Mouse (Mus musculus) cerebellum, postnatal 14 days (tissue): Measurements from ENCODE around the gene Cpt1b.

ENCODE experiments used
- DNase-seq, 2 experiments: peaks; one replicate each; pipeline ENCODE4 v3.0.0; 2021; ENCODE audit warnings: mixed read lengths in 2 of 2

The Cpt1b gene

DNA sequence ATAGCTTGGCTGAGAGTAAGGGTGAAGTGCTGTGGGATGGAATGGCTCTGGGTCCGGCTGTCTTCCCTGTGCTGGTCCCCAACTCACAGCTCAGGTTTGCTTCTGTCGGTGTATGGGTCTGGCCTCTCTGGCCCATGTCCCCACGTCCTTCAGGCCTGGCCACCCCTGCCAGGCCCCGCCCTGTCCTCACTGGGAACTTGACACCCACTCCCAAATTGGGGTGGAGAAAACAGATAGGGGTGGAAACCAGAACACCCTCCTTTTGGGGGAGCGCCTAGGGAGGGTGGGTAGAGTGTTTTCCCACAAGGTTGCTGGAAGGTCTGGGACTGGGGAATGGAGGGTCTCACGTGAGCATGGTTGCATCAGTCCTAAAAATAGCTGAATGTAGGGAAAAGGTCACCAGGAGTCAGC, at the start of gene Cpt1b:
Gene Cpt1b, minus strand, starts transcription at position 153 of the 411 bp plus-strand sequence.
- no peak for DNase-seq

DNA sequence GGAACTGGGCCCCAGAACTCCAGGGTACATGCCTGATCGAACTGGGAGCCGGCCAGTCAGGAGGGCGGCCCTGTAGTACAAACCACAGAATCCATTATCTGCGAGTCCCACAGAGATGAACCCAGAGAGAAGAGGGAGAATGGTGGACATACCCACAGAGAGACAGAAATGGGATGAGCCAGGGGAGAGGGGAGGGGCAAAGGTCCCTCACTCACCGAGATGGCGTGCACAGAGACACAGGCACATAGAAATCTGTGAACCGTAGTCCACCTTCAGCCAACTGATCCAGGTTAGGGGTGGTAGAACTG, 49.6 kb upstream of the Cpt1b start:
- DNase-seq, result no peak

DNA sequence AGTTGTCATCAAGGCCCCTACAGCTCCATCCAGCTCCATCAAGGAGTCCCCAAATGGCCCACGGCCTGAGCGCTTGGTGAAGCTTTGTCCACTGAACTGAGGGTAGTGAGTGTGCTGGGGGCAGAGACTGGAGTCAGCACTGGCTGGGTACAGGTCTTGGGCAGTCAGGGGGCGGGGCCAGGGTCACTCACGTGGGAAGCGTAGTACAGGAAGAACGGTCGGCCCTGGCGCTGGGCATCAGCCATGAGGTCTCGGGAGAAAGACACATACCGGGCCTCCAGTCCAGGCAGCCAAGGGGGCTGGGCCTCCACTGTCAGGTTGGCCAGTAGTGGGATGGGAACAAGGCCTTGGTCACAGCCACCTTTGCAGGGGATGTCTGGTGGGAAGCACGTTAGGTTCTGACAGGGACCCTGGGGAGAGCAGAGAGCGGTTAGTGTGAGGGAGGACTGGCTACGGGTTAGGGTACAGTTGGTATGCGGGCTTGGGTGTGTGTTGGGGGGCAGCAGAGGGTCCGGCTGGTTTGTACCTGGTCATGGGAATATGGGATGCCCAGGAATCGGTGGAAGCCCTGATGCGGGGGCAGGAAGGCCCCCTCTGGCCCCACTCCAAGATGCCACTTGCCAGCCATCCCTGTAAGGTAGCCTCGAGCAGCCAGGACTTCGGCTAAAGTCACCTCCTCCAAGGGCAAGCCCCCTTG, 49.1 kb upstream of the Cpt1b start:
- DNase-seq, result no peak

DNA sequence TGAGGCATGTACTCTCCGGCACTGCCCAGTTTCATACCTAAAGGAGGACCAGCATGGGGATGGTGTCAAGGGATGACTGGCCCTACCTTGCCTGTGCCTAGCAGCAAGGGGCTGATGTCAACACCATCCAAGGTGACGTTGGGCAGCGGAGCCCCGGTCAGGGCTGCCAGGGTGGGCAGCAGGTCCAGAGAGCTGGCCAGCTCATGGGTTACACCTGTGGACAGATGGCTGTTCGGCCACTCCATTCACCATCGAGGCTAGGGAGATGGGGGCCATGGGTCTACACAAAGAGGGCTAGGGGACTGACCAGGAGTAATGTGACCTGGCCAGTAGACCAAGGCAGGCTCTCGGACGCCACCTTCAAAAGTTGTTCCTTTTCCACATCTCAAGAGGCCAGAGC, 48.3 kb upstream of the Cpt1b start:
- no peak for DNase-seq

DNA sequence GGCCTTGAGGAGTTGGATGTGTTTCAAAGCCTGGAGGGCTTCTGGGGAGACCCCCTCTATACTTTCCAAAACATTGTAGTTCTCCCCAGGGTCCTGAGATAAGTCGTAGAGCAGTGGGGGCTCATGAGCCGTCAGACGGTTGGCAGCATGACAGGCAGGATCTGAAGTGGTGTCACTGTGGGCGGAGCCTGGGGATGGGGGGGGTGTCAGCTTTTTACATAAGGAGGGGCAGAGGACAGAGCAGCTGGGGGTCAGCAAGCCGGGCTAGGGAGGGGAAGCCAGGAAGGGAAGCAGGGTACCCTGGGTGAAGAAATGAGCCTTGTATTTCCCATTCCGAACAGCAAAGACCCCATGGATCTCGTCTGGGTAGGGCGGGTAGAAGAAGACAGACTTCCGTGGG, 47.7 kb upstream of the Cpt1b start:
- DNase-seq, result no peak

DNA sequence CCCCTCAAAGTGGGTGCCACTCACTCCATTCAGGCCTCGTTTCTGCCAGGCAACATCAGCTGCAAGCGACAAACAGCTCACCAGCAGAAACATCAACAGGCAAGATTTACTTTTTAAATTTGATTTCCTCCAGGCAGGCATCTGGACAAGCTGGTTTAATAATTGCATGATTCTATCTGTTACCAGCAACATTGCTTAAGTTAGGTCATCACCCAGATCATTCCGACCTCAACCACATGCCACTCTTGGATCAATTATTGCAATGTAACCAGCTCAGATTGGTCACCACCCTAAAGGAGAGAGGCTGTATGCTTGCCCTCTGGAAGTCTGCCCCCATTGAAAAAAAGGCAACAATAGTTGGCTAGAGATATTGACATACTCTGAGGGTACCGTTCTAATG, 45.8 kb upstream of the Cpt1b start:
- DNase-seq, result no peak

DNA sequence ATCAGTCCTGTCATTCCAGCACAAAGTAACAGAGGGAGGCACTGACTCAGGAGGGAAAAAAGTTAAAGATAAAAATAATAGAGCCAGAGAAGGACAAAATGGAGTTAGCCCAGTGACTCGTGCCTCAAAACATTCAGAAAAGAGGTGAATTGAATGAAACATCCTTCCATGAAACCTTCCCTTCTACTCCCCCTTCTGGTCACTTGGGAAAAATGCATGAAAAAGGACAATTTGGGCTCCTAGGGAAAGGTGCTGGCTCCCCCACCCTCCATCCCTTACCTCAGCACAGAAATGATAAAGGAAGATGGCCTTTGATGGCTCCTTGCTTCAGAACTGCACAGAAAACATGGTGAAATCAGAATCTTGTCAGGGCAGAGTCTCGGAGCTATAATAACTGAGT, 42.9 kb upstream of the Cpt1b start:
- DNase-seq, result peak; percentile 56 to 58

DNA sequence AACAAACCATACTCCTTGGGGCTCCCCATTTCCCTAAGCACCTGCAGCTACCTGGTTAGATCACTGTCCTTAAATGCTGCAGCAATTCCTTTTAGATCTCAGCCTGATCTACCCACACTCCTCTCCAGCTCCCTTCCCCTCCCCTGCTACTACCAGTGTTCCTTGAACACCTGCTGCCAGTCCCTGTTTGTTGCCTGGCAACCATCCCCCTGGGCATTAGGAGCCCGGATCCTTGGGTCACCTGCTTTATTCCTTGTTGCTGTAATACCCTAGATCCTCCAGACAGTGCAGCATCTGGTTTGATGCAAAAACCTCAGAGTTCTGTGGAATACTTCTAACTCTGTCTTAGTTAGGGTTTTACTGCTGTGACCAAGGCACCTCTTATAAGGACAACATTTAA, 39.4 kb upstream of the Cpt1b start:
- DNase-seq, result peak in 1 of 2 experiments; percentile 58

DNA sequence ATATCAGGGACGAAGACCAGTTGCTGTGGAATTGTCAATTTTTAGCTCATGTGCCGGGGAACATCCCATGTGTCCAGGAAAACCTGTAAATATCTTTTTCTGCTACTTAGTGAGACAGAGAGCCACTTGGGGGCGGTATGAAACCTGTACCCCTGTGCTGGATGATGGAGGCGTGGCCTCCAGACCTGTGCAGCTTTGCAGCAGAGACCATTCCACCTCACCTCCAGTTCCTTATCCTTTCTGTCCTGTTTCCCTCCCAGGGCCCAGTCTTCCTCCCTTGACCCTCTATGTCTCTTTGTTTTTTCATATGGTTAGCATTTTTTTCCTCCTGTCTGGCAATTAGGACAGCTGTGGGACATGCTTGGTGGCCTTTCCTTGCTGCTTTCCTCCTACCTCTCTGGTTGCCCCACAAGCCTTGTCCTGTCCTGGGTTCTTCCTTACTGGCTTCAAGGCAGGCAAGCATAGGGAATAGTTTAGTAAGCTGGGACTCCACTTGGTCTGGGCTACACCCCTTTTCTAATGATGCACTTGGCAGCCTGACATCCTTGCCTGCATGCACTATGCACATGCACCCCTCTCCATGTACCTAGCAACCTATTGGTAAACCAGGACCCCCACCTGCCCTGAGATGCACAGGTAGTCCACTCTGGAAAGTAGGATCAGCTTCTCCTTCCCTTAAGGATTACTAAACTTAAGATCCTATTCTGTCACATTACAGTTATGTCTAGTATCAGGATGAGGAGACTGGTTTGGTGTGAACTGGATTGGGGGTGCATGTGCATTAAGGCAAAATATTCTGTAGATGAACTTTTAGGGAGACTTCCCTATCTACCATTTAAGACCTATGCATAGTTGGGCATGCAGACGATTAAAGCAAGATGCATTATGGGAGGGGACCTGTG, 37.9 kb upstream of the Cpt1b start:
- no peak for DNase-seq

DNA sequence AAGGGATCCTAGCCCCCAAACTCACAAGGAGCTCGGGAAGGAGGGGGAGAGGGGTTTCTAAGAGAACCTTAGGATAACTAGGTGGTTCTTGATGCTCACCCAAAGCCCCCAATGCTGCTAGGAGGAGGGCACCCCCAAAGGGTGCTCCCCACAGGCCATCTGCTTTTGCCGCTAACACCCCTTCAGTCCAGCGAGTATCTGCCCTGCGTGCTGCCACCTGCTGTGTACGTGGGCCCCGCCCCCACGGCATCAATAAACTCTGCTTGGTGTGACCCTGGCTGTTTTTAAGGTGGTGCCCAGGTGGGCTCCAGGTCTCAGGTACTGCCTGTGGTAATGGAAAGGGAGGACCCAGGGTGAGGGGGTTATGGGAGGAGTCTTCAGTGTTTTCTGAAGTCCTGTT, 36.5 kb upstream of the Cpt1b start:
- DNase-seq, result no peak

DNA sequence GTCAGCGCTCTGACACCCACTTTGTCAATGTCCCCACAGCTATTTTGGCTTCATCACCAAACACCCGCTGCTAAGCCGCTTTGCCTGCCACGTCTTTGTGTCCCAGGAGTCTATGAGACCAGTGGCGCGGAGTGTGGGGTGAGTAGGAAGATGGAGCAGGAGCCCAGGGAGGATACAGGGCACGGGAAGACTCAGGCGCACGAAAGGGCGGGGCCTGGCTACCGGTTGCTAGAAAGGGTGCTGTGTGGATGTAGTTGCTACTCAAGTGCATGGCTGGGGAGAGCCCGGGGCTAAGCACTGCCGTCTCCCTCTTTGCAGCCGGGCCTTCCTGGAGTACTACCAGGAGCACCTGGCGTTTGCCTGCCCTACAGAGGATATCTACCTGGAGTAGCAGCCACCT, 35.7 kb upstream of the Cpt1b start:
- DNase-seq, result no peak

DNA sequence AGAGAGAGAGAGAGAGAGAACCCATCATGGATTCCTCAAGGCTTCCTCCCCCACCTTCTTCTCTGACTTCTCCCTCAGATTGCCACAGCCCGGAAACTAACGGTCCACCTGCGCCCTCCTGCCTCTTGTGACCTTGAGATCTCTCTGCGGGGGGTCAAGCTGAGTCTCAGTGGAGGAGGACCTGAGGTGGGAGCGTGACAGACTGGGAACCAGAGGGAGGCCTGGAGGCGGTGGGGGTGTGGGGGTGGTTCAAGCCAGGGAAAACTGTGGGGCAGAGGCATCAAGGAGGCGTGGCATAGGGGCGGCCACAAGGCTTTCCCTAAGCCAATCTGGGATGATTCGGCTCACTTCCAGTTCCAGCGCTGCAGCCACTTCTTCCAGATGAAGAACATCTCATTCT, 34.6 kb upstream of the Cpt1b start:
- DNase-seq, result no peak

DNA sequence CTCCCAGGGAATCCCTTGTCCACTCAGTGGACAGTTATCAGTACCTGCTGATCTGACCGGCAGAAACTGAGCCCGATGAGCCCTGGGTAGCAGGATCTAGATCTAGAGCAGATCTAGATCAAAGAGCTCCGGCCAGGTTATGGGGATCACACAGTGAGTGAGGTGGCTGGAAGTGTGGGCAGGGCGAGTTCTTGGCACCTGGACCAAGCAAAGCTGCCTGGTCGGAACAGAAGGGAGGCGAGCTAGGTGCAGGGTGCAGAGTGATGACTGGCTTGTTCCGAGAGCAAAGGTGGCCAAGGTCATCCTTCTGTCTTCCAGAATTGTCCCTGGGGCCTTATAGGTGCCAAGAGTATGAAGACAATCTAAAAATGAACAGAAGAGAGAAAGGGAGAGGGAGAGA, 34.2 kb upstream of the Cpt1b start:
- no peak for DNase-seq

DNA sequence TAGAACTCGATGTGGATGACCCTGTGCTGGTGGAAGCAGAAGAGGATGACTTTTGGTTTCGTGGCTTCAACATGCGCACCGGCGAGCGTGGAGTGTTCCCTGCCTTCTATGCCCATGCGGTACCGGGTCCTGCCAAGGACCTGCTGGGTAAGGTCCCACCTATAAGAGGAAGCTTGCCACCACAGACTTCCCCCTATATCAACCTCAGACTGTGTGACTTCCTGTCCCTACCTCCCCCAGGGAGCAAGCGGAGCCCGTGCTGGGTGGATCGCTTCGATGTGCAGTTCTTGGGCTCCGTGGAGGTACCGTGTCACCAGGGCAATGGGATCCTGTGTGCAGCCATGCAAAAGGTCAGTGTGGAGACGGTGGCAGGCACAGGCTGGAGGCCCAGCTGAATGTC, 33.3 kb upstream of the Cpt1b start:
- no peak for DNase-seq

DNA sequence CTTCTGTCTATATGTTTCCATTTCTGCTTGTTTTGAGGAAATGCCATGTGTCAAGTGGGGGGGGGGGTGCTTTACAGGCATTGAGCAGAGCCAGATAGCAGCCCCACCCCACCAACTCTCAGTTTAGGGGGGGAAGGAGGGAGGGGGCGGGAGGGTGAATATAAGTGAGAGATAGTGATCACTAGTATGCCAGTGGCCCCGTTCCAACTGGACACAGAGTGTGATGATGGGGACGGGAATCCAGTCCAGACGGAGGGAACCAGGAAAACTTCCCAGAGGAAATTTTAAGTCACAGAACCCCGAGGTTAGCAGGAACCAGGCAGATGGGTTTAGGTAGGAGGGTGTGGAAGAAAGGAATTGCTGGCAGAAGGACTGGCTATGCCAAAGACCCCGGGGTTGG, 30.0 kb upstream of the Cpt1b start:
- DNase-seq, result no peak

DNA sequence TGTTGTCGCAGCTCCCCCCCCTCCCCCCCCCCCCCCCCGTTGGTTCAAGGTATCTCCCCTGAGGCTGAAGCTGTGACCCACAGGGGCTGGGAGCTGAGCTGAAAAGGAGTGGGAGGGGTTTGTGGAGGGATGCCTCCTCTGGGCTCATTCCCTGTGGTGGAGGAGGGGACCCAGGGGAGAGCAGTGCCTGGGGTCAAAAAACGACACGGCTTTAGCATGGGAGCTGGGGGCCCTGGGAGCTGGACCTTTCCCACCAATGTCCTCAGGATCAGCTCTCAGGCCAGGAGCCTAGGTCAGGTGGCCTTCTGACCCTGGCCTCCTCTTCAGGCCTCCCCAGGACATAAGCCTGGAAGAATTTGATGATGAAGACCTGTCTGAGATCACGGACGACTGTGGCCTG, 29.2 kb upstream of the Cpt1b start:
- no peak for DNase-seq

DNA sequence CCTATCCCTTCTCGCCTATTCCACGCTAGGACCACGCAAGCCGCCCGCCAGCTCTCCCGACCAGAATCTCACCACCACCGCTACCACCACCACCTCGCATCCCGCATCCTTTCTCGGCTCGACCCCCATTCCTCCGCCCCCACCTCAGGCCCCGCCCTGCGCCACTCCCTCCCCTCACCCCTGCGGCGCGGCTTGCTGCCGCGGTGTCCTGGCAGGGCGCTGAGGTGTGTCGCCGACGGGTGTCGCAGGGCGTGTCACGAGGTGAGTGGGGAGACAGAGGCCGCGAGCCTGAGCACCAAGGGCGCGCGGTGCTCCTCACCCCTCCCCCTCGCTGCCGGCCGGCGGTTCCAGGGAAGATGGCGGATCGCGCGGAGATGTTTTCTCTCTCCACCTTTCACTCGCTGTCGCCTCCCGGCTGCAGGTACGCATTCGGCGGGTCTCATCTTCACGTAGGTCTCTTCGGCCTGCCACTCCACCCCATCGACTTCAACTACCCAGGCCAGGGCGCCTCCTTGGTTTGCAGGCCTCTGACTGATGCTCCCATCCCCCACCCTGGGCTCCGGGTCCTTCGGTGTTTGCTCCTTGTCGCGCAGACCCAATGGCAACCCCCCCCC, 28.3 kb upstream of the Cpt1b start, which contains the start of gene Mapk8ip2:
Gene Mapk8ip2, plus strand, starts transcription at position 49 of the 614 bp plus-strand sequence.
- DNase-seq, result peak; percentile 88

DNA sequence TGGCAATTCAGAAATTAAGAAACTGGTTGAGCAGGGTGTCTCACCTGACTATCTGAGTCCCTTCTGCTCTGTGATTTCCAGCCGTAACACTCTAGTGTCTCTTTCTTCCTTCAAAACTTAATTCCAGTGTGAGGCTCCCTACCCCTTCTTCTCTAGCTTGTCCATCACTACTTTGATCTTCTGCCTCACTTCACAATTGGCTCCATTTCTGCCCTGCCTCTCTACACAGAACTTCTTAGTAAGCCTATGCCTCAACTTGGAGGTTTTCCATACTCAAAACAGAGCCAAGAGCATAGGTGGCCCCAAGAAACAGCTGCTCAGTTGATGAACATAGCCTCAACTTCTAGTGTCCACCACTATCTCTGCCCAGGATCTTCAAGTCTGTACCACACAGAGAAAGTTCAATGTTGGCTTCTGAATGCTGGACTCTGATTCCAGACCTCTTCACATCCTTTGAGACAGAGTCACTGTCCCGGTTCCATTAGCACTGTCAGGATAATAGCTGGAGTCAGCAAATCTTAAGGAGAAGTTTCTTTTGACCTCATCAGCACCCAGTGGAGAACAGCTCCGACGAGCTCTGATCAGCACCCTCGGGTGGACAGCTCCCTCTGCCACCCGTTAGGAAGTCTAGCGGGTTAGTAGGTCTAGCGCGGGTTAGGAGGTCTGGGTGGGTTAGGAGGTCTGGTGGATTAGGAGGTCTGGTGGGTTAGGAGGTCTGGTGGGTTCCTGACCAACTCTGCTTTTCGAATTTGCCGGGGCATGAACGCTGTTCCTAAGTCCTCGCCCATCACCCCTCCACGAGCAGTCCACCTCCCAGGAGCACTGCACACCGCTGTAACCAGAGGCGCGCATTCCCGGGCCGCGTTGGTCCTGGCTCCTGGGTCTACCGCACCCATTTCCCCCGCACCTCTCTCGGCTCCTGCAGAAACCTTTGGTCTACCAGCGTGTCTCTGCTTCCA, 27.5 kb upstream of the Cpt1b start:
- DNase-seq, result no peak

DNA sequence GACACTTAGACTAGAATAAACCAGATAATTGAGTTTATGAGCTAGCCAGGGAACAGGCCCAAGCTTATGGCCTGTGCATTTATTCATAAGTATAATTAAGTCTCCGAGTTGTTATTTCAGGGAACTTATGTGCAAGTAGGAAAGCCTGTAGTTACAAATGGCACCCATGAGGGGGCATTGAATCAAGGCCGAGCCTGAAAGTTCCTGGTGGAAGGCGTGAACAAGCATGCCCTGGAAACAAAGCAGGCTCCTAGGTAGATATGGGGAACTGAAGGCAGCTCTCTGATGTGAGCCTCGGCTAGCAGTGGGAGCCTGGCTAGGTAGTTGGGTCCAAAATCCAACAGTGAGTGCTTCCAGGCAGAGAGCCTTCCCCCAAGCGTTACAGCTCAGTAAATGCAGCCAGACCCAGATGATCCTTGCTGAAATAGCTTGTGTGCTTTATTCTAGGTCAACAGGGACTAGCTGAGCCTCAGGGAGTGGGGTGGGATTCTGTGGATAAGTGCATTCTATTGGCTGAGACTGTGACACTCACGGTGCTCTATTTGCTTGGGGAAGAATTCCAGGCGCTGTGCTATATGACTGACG, 16.9 kb upstream of the Cpt1b start:
- DNase-seq, result peak in 1 of 2 experiments; percentile 53

DNA sequence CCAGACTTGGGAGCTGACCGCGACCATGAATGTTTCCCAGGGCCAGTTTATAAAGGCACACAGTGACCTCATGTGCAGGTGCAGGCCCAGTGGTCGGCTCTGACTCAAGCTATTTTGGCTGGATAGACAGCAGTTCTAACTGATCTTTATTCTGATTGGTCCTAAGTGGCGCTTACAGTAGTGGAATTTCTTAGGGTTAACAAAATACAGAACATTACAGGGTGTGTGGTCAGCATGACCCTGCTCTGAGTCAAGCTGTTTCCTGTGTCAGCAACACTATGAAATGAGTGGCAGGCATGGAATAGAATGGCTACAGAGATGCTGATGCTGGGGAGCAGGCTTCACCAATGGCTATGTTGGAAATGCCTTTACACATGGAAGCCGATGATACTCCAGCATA, 10.2 kb upstream of the Cpt1b start:
- DNase-seq, result no peak

DNA sequence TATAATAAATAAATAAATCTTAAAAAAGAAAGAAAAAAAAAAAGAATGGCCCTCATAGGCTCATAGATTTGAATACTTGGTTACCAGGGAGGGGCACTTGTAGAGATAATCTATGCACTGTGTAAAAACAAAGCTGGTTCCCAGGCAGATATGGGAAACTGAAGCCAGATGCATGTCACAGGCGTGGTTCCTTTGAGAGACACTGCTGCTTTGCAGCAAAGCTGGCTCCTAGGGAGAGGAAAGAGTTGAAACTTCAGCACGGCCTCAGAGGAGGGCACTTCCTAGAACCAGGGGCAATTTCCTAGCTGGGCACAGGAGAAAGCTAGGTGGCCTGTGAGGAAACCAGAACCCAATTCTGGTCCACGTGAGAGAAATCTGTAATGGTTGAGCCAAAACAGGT, 8.5 kb upstream of the Cpt1b start:
- no peak for DNase-seq

DNA sequence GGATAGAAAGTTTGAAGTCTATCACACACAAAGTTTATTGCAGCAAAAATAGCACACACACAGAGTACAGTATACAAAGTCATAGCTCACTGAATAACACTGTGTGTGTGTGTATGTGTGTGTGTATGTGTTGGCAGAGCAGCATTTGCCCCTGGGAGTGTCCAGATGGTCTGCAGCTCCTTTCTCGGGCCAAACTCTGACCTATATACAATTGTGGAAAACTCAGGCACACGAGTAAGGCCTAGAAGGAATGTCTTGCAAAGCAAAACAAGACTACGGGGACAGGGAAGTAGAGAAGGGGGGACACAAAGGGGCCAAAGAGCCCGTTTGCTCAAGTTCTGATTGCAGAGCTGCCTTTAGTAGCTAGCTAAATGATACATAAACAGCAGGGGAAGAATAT, 7.3 kb upstream of the Cpt1b start:
- DNase-seq, result peak; percentile 61 to 70
